Comparison of ENCODE assay signal across 9 mouse cellular contexts in genomic region chr4:152092751-152093293, GRCm38 (mm10). TPM values are rescaled to one million over a fixed set of nuclear protein-coding genes. Genes with fewer than 3 reads are reported as not detected.
DNase-seq lines count a peak whose midpoint lies in the region; ATAC-seq and TF ChIP-seq lines count a peak whose summit lies in the region.
"Had no signal": no experiment of that assay in that cellular context is flagged by ENCODE, and none has a peak within 500 bp of the region (broad histone marks: within the 10 kb centered on the region; RNA-seq: fewer than 3 reads in every experiment).

No protein-coding gene starts in this region.

- no peak for TF ChIP-seq CTCF in lung, postnatal 0 days (IDR thresholded peaks at IDR 0.05)

- ATAC-seq in forebrain, embryonic 16.5 days: no peak
- no peak for ATAC-seq in forebrain, embryonic 15.5 days (replicated peaks)
- no peak for ATAC-seq in midbrain, embryonic 16.5 days
- ATAC-seq in midbrain, embryonic 14.5 days (ENCODE audit: low FRiP score, low TSS enrichment): no peak
- ATAC-seq in intestine, embryonic 16.5 days: peak; percentile 72
- no peak for ATAC-seq in lung, postnatal 0 days

- TF ChIP-seq EP300 in lung, postnatal 0 days (IDR thresholded peaks at IDR 0.05): no peak

- H3K9me3 ChIP-seq in forebrain, embryonic 16.5 days (ENCODE audit: control insufficient read depth, low read length): no peaks in the 10 kb centered on the region
- no peaks in the 10 kb centered on the region for H3K9me3 ChIP-seq in forebrain, embryonic 15.5 days
- H3K9me3 ChIP-seq in midbrain, embryonic 16.5 days (replicated peaks; ENCODE audit: control insufficient read depth, low read length, poor library complexity, severe bottlenecking): no peaks in the 10 kb centered on the region
- H3K9me3 ChIP-seq in midbrain, embryonic 14.5 days (ENCODE audit: control insufficient read depth, low read length): no peaks in the 10 kb centered on the region
- no peaks in the 10 kb centered on the region for H3K9me3 ChIP-seq in intestine, embryonic 16.5 days (ENCODE audit: control insufficient read depth, low read length)
- H3K9me3 ChIP-seq in lung, postnatal 0 days (ENCODE audit: low read length): no peaks in the 10 kb centered on the region

- no peaks in the 10 kb centered on the region for H3K27me3 ChIP-seq in forebrain, embryonic 16.5 days (replicated peaks; ENCODE audit: control insufficient read depth, insufficient read depth, low read length)
- no peaks in the 10 kb centered on the region for H3K27me3 ChIP-seq in forebrain, embryonic 15.5 days
- H3K27me3 ChIP-seq in midbrain, embryonic 16.5 days (ENCODE audit: control insufficient read depth, insufficient read depth, low read depth, low read length): no peaks in the 10 kb centered on the region
- no peaks in the 10 kb centered on the region; the same call in 1 of the 2 replicates for H3K27me3 ChIP-seq in midbrain, embryonic 14.5 days (ENCODE audit: control insufficient read depth, insufficient read depth, low read length)
- H3K27me3 ChIP-seq in intestine, embryonic 16.5 days (replicated peaks; ENCODE audit: control insufficient read depth, insufficient read depth, low read length): no peaks in the 10 kb centered on the region
- H3K27me3 ChIP-seq in lung, postnatal 0 days (replicated peaks; ENCODE audit: insufficient read depth, low read length): no peaks in the 10 kb centered on the region

- no peak overlapping the region for H3K27ac ChIP-seq in forebrain, embryonic 16.5 days (ENCODE audit: low read length)
- H3K27ac ChIP-seq in forebrain, embryonic 15.5 days (replicated peaks): no peak overlapping the region
- no peak overlapping the region for H3K27ac ChIP-seq in midbrain, embryonic 16.5 days (ENCODE audit: low read length)
- H3K27ac ChIP-seq in midbrain, embryonic 14.5 days (replicated peaks; ENCODE audit: low read depth, low read length): no peak overlapping the region
- no peak overlapping the region for H3K27ac ChIP-seq in intestine, embryonic 16.5 days (ENCODE audit: low read length)
- H3K27ac ChIP-seq in lung, postnatal 0 days (ENCODE audit: low read length): no peak overlapping the region

- no peak for DNase-seq in midbrain, embryonic 14.5 days
- peak; percentile 79 to 86 for DNase-seq in spleen, postnatal 4 days (ENCODE audit: low spot score in 2 of 2)
- no peak for DNase-seq in lung, postnatal 0 days (ENCODE audit: low spot score)
- DNase-seq in lung, adult 18-20 months: no peak
- DNase-seq: cerebellum, adult 2 months had no signal

- H3K36me3 ChIP-seq in forebrain, embryonic 16.5 days (ENCODE audit: control insufficient read depth, insufficient read depth): no peaks in the 10 kb centered on the region
- no peaks in the 10 kb centered on the region for H3K36me3 ChIP-seq in forebrain, embryonic 15.5 days
- H3K36me3 ChIP-seq in midbrain, embryonic 16.5 days (ENCODE audit: control insufficient read depth, insufficient read depth, low read length): no peaks in the 10 kb centered on the region
- no peaks in the 10 kb centered on the region for H3K36me3 ChIP-seq in midbrain, embryonic 14.5 days (ENCODE audit: control insufficient read depth, insufficient read depth, low read length)
- no peaks in the 10 kb centered on the region for H3K36me3 ChIP-seq in intestine, embryonic 16.5 days (ENCODE audit: control insufficient read depth, insufficient read depth, low read length)
- no peaks in the 10 kb centered on the region for H3K36me3 ChIP-seq in lung, postnatal 0 days (ENCODE audit: insufficient read depth, low read length)

- no peak overlapping the region for H3K4me3 ChIP-seq in forebrain, embryonic 16.5 days (replicated peaks; ENCODE audit: low read length)
- H3K4me3 ChIP-seq in forebrain, embryonic 15.5 days: no peak overlapping the region
- H3K4me3 ChIP-seq in midbrain, embryonic 16.5 days (ENCODE audit: low read depth, low read length): no peak overlapping the region
- no peak overlapping the region for H3K4me3 ChIP-seq in midbrain, embryonic 14.5 days (replicated peaks; ENCODE audit: low read depth, low read length)
- no peak overlapping the region for H3K4me3 ChIP-seq in intestine, embryonic 16.5 days (ENCODE audit: low read length)
- H3K4me3 ChIP-seq in lung, postnatal 0 days (ENCODE audit: low read depth, low read length): no peak overlapping the region

- no peak overlapping the region for H3K4me2 ChIP-seq in forebrain, embryonic 16.5 days (ENCODE audit: low read length)
- H3K4me2 ChIP-seq in forebrain, embryonic 15.5 days (replicated peaks): no peak overlapping the region
- no peak overlapping the region for H3K4me2 ChIP-seq in midbrain, embryonic 16.5 days (ENCODE audit: low read length)
- H3K4me2 ChIP-seq in midbrain, embryonic 14.5 days (ENCODE audit: low read length): no peak overlapping the region
- H3K4me2 ChIP-seq in intestine, embryonic 16.5 days (ENCODE audit: low read depth, low read length): no peak overlapping the region
- no peak overlapping the region for H3K4me2 ChIP-seq in lung, postnatal 0 days (replicated peaks; ENCODE audit: low read depth, low read length)

- H3K4me1 ChIP-seq in forebrain, embryonic 16.5 days (replicated peaks; ENCODE audit: control insufficient read depth, insufficient read depth, low read length): peaks cover 14% of the 10 kb centered on the region
- H3K4me1 ChIP-seq in forebrain, embryonic 15.5 days: peaks cover 11% of the 10 kb centered on the region
- peaks cover 7% of the 10 kb centered on the region for H3K4me1 ChIP-seq in midbrain, embryonic 16.5 days (ENCODE audit: control insufficient read depth, insufficient read depth, low read length)
- H3K4me1 ChIP-seq in midbrain, embryonic 14.5 days (ENCODE audit: control insufficient read depth, insufficient read depth, low read length): peaks cover 7% of the 10 kb centered on the region
- H3K4me1 ChIP-seq in intestine, embryonic 16.5 days (ENCODE audit: control insufficient read depth, insufficient read depth, low read length): peaks cover 24% of the 10 kb centered on the region
- peaks cover 5% of the 10 kb centered on the region for H3K4me1 ChIP-seq in lung, postnatal 0 days (ENCODE audit: insufficient read depth, low read depth, low read length)

- 60% methylated on average over 8 of the region's 8 CpGs for WGBS in forebrain, embryonic 16.5 days
- WGBS in forebrain, embryonic 15.5 days: 48% methylated on average over 8 of the region's 8 CpGs
- 68% methylated on average over 8 of the region's 8 CpGs for WGBS in midbrain, embryonic 16.5 days
- 60% methylated on average over 8 of the region's 8 CpGs for WGBS in midbrain, embryonic 14.5 days
- WGBS in intestine, embryonic 16.5 days: 57% methylated on average over 8 of the region's 8 CpGs
- WGBS in lung, postnatal 0 days: 66% methylated on average over 8 of the region's 8 CpGs

- H3K9ac ChIP-seq in forebrain, embryonic 16.5 days (replicated peaks; ENCODE audit: low read depth, low read length): 0 out of 2 replicates have a peak overlapping the region, but pooled peaks have one; percentile 9
- no peak overlapping the region for H3K9ac ChIP-seq in forebrain, embryonic 15.5 days (replicated peaks)
- H3K9ac ChIP-seq in midbrain, embryonic 16.5 days (ENCODE audit: low read depth, low read length): 0 out of 2 replicates have a peak overlapping the region, but pooled peaks have one; percentile 26
- no peak overlapping the region for H3K9ac ChIP-seq in midbrain, embryonic 14.5 days (replicated peaks; ENCODE audit: low read length)
- H3K9ac ChIP-seq in intestine, embryonic 16.5 days (ENCODE audit: low read depth, low read length): peak overlapping the region; percentile 1; the same call in 1 of the 2 replicates
- H3K9ac ChIP-seq in lung, postnatal 0 days (replicated peaks; ENCODE audit: low read depth): no peak overlapping the region

RNA-seq across cellular contexts. Expression of gene Plekhg5, which starts 20.5 kb away (rescaled TPM):
- 11.7 and 13.2 TPM in 2 replicates for polyA plus RNA-seq in forebrain, embryonic 16.5 days (2015; fragmentation: Nextera tagmentation; extraction: Ambion mirVana)
- polyA plus RNA-seq in forebrain, embryonic 15.5 days (2015; fragmentation: Nextera tagmentation; extraction: Ambion mirVana): 9.3 and 10.9 TPM in 2 replicates
- polyA plus RNA-seq in midbrain, embryonic 16.5 days (2015; fragmentation: Nextera tagmentation; extraction: Ambion mirVana): 11.8 and 13.1 TPM in 2 replicates
- 7.0 and 8.0 TPM in 2 replicates for polyA plus RNA-seq in midbrain, embryonic 14.5 days (2014; fragmentation: Nextera tagmentation; extraction: Ambion mirVana)
- 14.2 and 17.0 TPM in 2 replicates for polyA plus RNA-seq in intestine, embryonic 16.5 days (2015; fragmentation: Nextera tagmentation; extraction: Ambion mirVana)
- polyA plus RNA-seq in lung, postnatal 0 days (2015; fragmentation: Nextera tagmentation; extraction: Ambion mirVana): 17.4 and 18.8 TPM in 2 replicates

RNA-seq across cellular contexts. Expression of gene Tnfrsf25, which starts 22.9 kb away (rescaled TPM):
- polyA plus RNA-seq in forebrain, embryonic 16.5 days (2015; fragmentation: Nextera tagmentation; extraction: Ambion mirVana): 0.97 and 1.5 TPM in 2 replicates
- polyA plus RNA-seq in forebrain, embryonic 15.5 days (2015; fragmentation: Nextera tagmentation; extraction: Ambion mirVana): 0.53 and 1.0 TPM in 2 replicates
- polyA plus RNA-seq in midbrain, embryonic 16.5 days (2015; fragmentation: Nextera tagmentation; extraction: Ambion mirVana): 0.37 and 0.83 TPM in 2 replicates
- 0.54 and 1.2 TPM in 2 replicates for polyA plus RNA-seq in midbrain, embryonic 14.5 days (2014; fragmentation: Nextera tagmentation; extraction: Ambion mirVana)
- polyA plus RNA-seq in intestine, embryonic 16.5 days (2015; fragmentation: Nextera tagmentation; extraction: Ambion mirVana): 1.8 and 2.4 TPM in 2 replicates
- polyA plus RNA-seq in lung, postnatal 0 days (2015; fragmentation: Nextera tagmentation; extraction: Ambion mirVana): 1.2 and 1.4 TPM in 2 replicates

RNA-seq across cellular contexts. Expression of gene Nol9, which starts 53.7 kb away (rescaled TPM):
- polyA plus RNA-seq in forebrain, embryonic 16.5 days (2015; fragmentation: Nextera tagmentation; extraction: Ambion mirVana): 25.1 and 27.7 TPM in 2 replicates
- polyA plus RNA-seq in forebrain, embryonic 15.5 days (2015; fragmentation: Nextera tagmentation; extraction: Ambion mirVana): 26.4 and 27.9 TPM in 2 replicates
- polyA plus RNA-seq in midbrain, embryonic 16.5 days (2015; fragmentation: Nextera tagmentation; extraction: Ambion mirVana): 22.8 and 24.0 TPM in 2 replicates
- polyA plus RNA-seq in midbrain, embryonic 14.5 days (2014; fragmentation: Nextera tagmentation; extraction: Ambion mirVana): 21.1 and 25.8 TPM in 2 replicates
- 22.4 and 22.7 TPM in 2 replicates for polyA plus RNA-seq in intestine, embryonic 16.5 days (2015; fragmentation: Nextera tagmentation; extraction: Ambion mirVana)
- 10.0 and 11.3 TPM in 2 replicates for polyA plus RNA-seq in lung, postnatal 0 days (2015; fragmentation: Nextera tagmentation; extraction: Ambion mirVana)

RNA-seq across cellular contexts. Expression of gene Tas1r1, which starts 54.5 kb away (rescaled TPM):
- 0.97 and 1.6 TPM in 2 replicates for polyA plus RNA-seq in forebrain, embryonic 16.5 days (2015; fragmentation: Nextera tagmentation; extraction: Ambion mirVana)
- 1.5 TPM in 2 replicates for polyA plus RNA-seq in forebrain, embryonic 15.5 days (2015; fragmentation: Nextera tagmentation; extraction: Ambion mirVana)
- 2.1 and 2.4 TPM in 2 replicates for polyA plus RNA-seq in midbrain, embryonic 16.5 days (2015; fragmentation: Nextera tagmentation; extraction: Ambion mirVana)
- 1.2 and 1.3 TPM in 2 replicates for polyA plus RNA-seq in midbrain, embryonic 14.5 days (2014; fragmentation: Nextera tagmentation; extraction: Ambion mirVana)
- polyA plus RNA-seq in intestine, embryonic 16.5 days (2015; fragmentation: Nextera tagmentation; extraction: Ambion mirVana): 0.20 and 0.21 TPM in 2 replicates
- polyA plus RNA-seq in lung, postnatal 0 days (2015; fragmentation: Nextera tagmentation; extraction: Ambion mirVana): 0.21 and 0.35 TPM in 2 replicates

RNA-seq across cellular contexts. Expression of gene Espn, which starts 59.3 kb away (rescaled TPM):
- polyA plus RNA-seq in forebrain, embryonic 16.5 days (2015; fragmentation: Nextera tagmentation; extraction: Ambion mirVana): 0.08 and 0.12 TPM in 2 replicates
- 0.09 and 0.10 TPM in 2 replicates for polyA plus RNA-seq in forebrain, embryonic 15.5 days (2015; fragmentation: Nextera tagmentation; extraction: Ambion mirVana)
- 0.14 and 0.25 TPM in 2 replicates for polyA plus RNA-seq in midbrain, embryonic 16.5 days (2015; fragmentation: Nextera tagmentation; extraction: Ambion mirVana)
- polyA plus RNA-seq in midbrain, embryonic 14.5 days (2014; fragmentation: Nextera tagmentation; extraction: Ambion mirVana): not detected in 2 replicates
- 31.6 and 39.5 TPM in 2 replicates for polyA plus RNA-seq in intestine, embryonic 16.5 days (2015; fragmentation: Nextera tagmentation; extraction: Ambion mirVana)
- polyA plus RNA-seq in lung, postnatal 0 days (2015; fragmentation: Nextera tagmentation; extraction: Ambion mirVana): 2.0 and 3.1 TPM in 2 replicates

Comparison
In these comparisons a context has a peak if more than half of its experiments do, and no peak if none do; other contexts are left out.
1. H3K9ac ChIP-seq: peak in forebrain, embryonic 16.5 days (single experiment), midbrain, embryonic 16.5 days (single experiment) and intestine, embryonic 16.5 days (single experiment); none in forebrain, embryonic 15.5 days (single experiment), midbrain, embryonic 14.5 days (single experiment) and lung, postnatal 0 days (single experiment).
2. DNase-seq: peak in spleen, postnatal 4 days (2 of 2); none in midbrain, embryonic 14.5 days (single experiment), lung, postnatal 0 days (single experiment) and lung, adult 18-20 months (0 of 2).